Mouse (Mus musculus): ENCODE results near the gene Pth1r. TPM values are rescaled to one million over a fixed set of nuclear protein-coding genes. Genes with fewer than 3 reads are reported as not detected.

Gene Pth1r
- polyA plus RNA-seq (2014; fragmentation: Nextera tagmentation; extraction: Ambion mirVana), result 19.0 and 19.8 TPM in 2 replicates

DNA sequence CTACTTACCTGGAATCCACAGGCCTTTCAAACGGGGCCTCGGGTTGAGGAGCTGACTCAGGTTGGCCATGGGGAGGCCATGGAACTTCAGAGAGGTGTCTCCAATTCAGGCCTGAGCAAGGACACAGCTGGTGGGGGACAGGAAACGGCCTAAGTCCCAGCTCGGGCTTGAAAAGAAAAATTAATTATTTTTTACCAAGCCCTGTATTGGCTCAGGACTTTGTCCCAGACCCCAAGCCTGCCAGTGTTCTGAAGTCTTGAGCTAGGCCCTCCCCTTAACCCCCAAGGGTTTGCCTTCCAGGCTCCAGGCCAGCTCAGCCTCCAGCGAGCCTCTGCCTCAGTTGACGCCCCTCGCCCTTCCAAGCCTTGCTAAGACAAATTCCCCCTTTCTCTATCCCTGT is at the start of gene Pth1r:
Gene Pth1r (minus strand): TSS at position 185 of the 400 bp plus-strand sequence.
- H3K4me3 ChIP-seq (ENCODE audit: low read depth, low read length), result no peak within 1 kb of the TSS
- H3K4me1 ChIP-seq (ENCODE audit: control insufficient read depth, insufficient read depth, low read length), result peaks cover 9% of the 10 kb centered on the region; the same call in 1 of the 2 replicates
- no peak within 1 kb of the TSS for H3K27ac ChIP-seq (ENCODE audit: low read length)

GRCm38 (mm10) chr9:110790462-110790861 is 43.5 kb upstream of the Pth1r start:
- no peak overlapping the region for H3K9ac ChIP-seq (replicated peaks; ENCODE audit: low read depth, low read length)
- no peaks in the 10 kb centered on the region for H3K27me3 ChIP-seq (ENCODE audit: control insufficient read depth, insufficient read depth, low read length)
- no peak overlapping the region for H3K27ac ChIP-seq (ENCODE audit: low read length)
- H3K4me3 ChIP-seq (ENCODE audit: low read depth, low read length), result no peak overlapping the region
- H3K9me3 ChIP-seq (ENCODE audit: control insufficient read depth, low read depth, low read length), result no peaks in the 10 kb centered on the region
- no peaks in the 10 kb centered on the region for H3K36me3 ChIP-seq (ENCODE audit: control insufficient read depth, insufficient read depth, low read length)
- no peak overlapping the region for H3K4me2 ChIP-seq (replicated peaks; ENCODE audit: low read depth, low read length)
- WGBS, result 72% methylated on average over 4 of the region's 4 CpGs
- H3K4me1 ChIP-seq (ENCODE audit: control insufficient read depth, insufficient read depth, low read length), result no peaks in the 10 kb centered on the region
- ATAC-seq (ENCODE audit: insufficient number of reproducible peaks, insufficient read depth, low FRiP score, low read depth), result no peak

More for the DNA sequence above, at the start of gene Pth1r:
- peaks cover 12% of the 10 kb centered on the region; the same call in 1 of the 2 replicates for H3K27me3 ChIP-seq (ENCODE audit: control insufficient read depth, insufficient read depth, low read length)
- no peak within 1 kb of the TSS for H3K9ac ChIP-seq (replicated peaks; ENCODE audit: low read depth, low read length)
- H3K9me3 ChIP-seq (ENCODE audit: control insufficient read depth, low read depth, low read length), result no peaks in the 10 kb centered on the region
- WGBS, result 58% methylated on average over 7 of the region's 7 CpGs
- no peak for ATAC-seq (ENCODE audit: insufficient number of reproducible peaks, insufficient read depth, low FRiP score, low read depth)
- H3K36me3 ChIP-seq (ENCODE audit: control insufficient read depth, insufficient read depth, low read length), result no peaks in the 10 kb centered on the region
- no peak within 1 kb of the TSS for H3K4me2 ChIP-seq (replicated peaks; ENCODE audit: low read depth, low read length)

- H3K27me3 ChIP-seq (ENCODE audit: control insufficient read depth, insufficient read depth, low read length), result no peaks in the 10 kb centered on the region
- 90% methylated on average over 3 of the region's 3 CpGs for WGBS
These were observed 41.2 kb upstream of the Pth1r start for GRCm38 (mm10) chr9:110788169-110788568.

DNA sequence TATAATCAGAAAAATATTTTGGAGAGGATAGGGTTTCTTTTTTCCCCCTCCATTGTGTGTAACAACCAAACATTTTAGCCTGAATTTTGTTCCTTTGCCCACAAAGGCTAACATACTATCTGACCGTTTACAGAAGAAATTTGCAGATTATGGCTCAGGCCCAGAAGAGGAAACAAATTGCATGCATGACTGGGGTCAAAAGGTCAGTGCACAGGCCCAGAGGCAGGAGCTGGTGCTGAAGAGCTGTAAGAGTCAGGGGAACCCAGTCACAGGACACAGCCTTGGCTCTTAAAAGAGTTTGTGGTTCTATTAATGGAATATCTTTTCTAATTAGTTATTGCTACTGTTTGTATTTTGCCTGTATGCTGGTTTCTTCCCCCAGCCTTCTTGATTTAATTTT is 36.7 kb upstream of the Pth1r start:
- Histone ChIP-seq H3K4me1 (ENCODE audit: control insufficient read depth, insufficient read depth, low read length) (peaks cover 5% of the 10 kb centered on the region; the same call in 1 of the 2 replicates), H3K4me3 (ENCODE audit: low read depth, low read length) (no peak overlapping the region), H3K36me3 (ENCODE audit: control insufficient read depth, insufficient read depth, low read length) (no peaks in the 10 kb centered on the region), H3K9ac (replicated peaks; ENCODE audit: low read depth, low read length) (no peak overlapping the region), H3K9me3 (ENCODE audit: control insufficient read depth, low read depth, low read length) (no peaks in the 10 kb centered on the region), H3K4me2 (replicated peaks; ENCODE audit: low read depth, low read length) (no peak overlapping the region), H3K27me3 (ENCODE audit: control insufficient read depth, insufficient read depth, low read length) (no peaks in the 10 kb centered on the region), H3K27ac (ENCODE audit: low read length) (no peak overlapping the region)
- no peak for ATAC-seq (ENCODE audit: insufficient number of reproducible peaks, insufficient read depth, low FRiP score, low read depth)
- WGBS, result 11% methylated on average over 1 of the region's 1 CpGs

More at GRCm38 (mm10) chr9:110788169-110788568, 41.2 kb upstream of the Pth1r start:
- no peaks in the 10 kb centered on the region for H3K36me3 ChIP-seq (ENCODE audit: control insufficient read depth, insufficient read depth, low read length)
- no peak overlapping the region for H3K9ac ChIP-seq (replicated peaks; ENCODE audit: low read depth, low read length)
- H3K9me3 ChIP-seq (ENCODE audit: control insufficient read depth, low read depth, low read length), result no peaks in the 10 kb centered on the region
- no peak for ATAC-seq (ENCODE audit: insufficient number of reproducible peaks, insufficient read depth, low FRiP score, low read depth)
- H3K4me1 ChIP-seq (ENCODE audit: control insufficient read depth, insufficient read depth, low read length), result no peaks in the 10 kb centered on the region
- H3K4me3 ChIP-seq (ENCODE audit: low read depth, low read length), result no peak overlapping the region
- no peak overlapping the region for H3K4me2 ChIP-seq (replicated peaks; ENCODE audit: low read depth, low read length)
- H3K27ac ChIP-seq (ENCODE audit: low read length), result no peak overlapping the region

- Histone ChIP-seq H3K9ac (replicated peaks; ENCODE audit: low read depth, low read length) (peak overlapping the region; percentile 45), H3K4me1 (ENCODE audit: control insufficient read depth, insufficient read depth, low read length) (peaks cover 5% of the 10 kb centered on the region; the same call in 1 of the 2 replicates), H3K4me2 (replicated peaks; ENCODE audit: low read depth, low read length) (peak overlapping the region; percentile 68), H3K36me3 (ENCODE audit: control insufficient read depth, insufficient read depth, low read length) (no peaks in the 10 kb centered on the region), H3K27me3 (ENCODE audit: control insufficient read depth, insufficient read depth, low read length) (no peaks in the 10 kb centered on the region), H3K9me3 (ENCODE audit: control insufficient read depth, low read depth, low read length) (no peaks in the 10 kb centered on the region), H3K4me3 (ENCODE audit: low read depth, low read length) (peak overlapping the region; percentile 40), H3K27ac (ENCODE audit: low read length) (no peak overlapping the region)
- peak; percentile 70 for ATAC-seq (ENCODE audit: insufficient number of reproducible peaks, insufficient read depth, low FRiP score, low read depth)
- under 1% methylated on average over 23 of the region's 23 CpGs for WGBS
These were observed 34.8 kb upstream of the Pth1r start for GRCm38 (mm10) chr9:110781731-110782130.

GRCm38 (mm10) chr9:110781256-110781721 is 34.3 kb upstream of the Pth1r start:
- peak overlapping the region; percentile 68 for H3K4me2 ChIP-seq (replicated peaks; ENCODE audit: low read depth, low read length)
- ATAC-seq (ENCODE audit: insufficient number of reproducible peaks, insufficient read depth, low FRiP score, low read depth), result peak; percentile 92
- H3K4me1 ChIP-seq (ENCODE audit: control insufficient read depth, insufficient read depth, low read length), result peaks cover 5% of the 10 kb centered on the region; the same call in 1 of the 2 replicates
- H3K27me3 ChIP-seq (ENCODE audit: control insufficient read depth, insufficient read depth, low read length), result no peaks in the 10 kb centered on the region
- no peak overlapping the region for H3K27ac ChIP-seq (ENCODE audit: low read length)
- no peaks in the 10 kb centered on the region for H3K36me3 ChIP-seq (ENCODE audit: control insufficient read depth, insufficient read depth, low read length)
- under 1% methylated on average over 43 of the region's 43 CpGs for WGBS
- peak overlapping the region; percentile 45 for H3K9ac ChIP-seq (replicated peaks; ENCODE audit: low read depth, low read length)
- no peaks in the 10 kb centered on the region for H3K9me3 ChIP-seq (ENCODE audit: control insufficient read depth, low read depth, low read length)
- H3K4me3 ChIP-seq (ENCODE audit: low read depth, low read length), result peak overlapping the region; percentile 40

DNA sequence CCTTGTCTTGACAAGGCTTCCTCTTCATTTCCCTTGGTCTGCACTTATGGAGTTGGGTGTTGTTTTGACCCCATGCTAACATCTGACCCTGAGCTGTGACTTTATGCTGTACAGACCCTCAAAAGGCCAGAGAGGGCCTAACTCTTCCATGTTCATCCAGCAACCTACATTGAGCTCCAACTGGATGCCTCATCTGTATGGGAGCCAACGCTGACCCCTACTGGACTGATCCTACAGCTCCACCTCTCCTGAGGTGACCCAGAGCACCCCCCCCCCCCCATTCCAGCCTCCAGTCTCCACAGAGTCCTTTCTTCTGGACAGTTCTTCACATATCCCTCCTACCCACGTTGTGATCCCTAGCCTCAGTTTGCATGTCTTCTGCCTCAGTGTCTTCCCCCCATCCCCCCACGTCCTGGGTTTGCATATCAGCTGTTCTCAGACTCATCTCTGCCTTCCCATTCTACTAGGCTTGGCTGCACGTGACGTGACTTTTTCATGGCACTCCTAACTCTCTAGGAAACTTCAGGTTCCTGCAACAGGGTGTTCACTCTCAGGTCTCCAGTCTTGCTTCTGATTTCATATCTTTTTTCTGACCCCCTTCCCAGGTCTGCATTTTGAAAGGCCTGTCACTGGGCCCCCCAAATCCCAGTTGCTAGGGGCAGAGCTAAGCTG is 32.4 kb upstream of the Pth1r start:
- no peak overlapping the region for H3K9ac ChIP-seq (replicated peaks; ENCODE audit: low read depth, low read length)
- peaks cover 7% of the 10 kb centered on the region; the same call in 1 of the 2 replicates for H3K4me1 ChIP-seq (ENCODE audit: control insufficient read depth, insufficient read depth, low read length)
- 71% methylated on average over 5 of the region's 5 CpGs for WGBS
- no peak overlapping the region for H3K4me2 ChIP-seq (replicated peaks; ENCODE audit: low read depth, low read length)
- H3K27ac ChIP-seq (ENCODE audit: low read length), result no peak overlapping the region
- no peaks in the 10 kb centered on the region for H3K36me3 ChIP-seq (ENCODE audit: control insufficient read depth, insufficient read depth, low read length)
- no peaks in the 10 kb centered on the region for H3K9me3 ChIP-seq (ENCODE audit: control insufficient read depth, low read depth, low read length)
- ATAC-seq (ENCODE audit: insufficient number of reproducible peaks, insufficient read depth, low FRiP score, low read depth), result no peak
- H3K4me3 ChIP-seq (ENCODE audit: low read depth, low read length), result no peak overlapping the region
- no peaks in the 10 kb centered on the region for H3K27me3 ChIP-seq (ENCODE audit: control insufficient read depth, insufficient read depth, low read length)

GRCm38 (mm10) chr9:110778559-110778958 is 31.6 kb upstream of the Pth1r start:
- peaks cover 7% of the 10 kb centered on the region; the same call in 1 of the 2 replicates for H3K4me1 ChIP-seq (ENCODE audit: control insufficient read depth, insufficient read depth, low read length)
- H3K9me3 ChIP-seq (ENCODE audit: control insufficient read depth, low read depth, low read length), result no peaks in the 10 kb centered on the region
- no peaks in the 10 kb centered on the region for H3K36me3 ChIP-seq (ENCODE audit: control insufficient read depth, insufficient read depth, low read length)
- no peak overlapping the region for H3K9ac ChIP-seq (replicated peaks; ENCODE audit: low read depth, low read length)
- WGBS, result 82% methylated on average over 7 of the region's 7 CpGs
- no peak overlapping the region for H3K27ac ChIP-seq (ENCODE audit: low read length)
- no peak overlapping the region for H3K4me2 ChIP-seq (replicated peaks; ENCODE audit: low read depth, low read length)
- H3K4me3 ChIP-seq (ENCODE audit: low read depth, low read length), result no peak overlapping the region
- ATAC-seq (ENCODE audit: insufficient number of reproducible peaks, insufficient read depth, low FRiP score, low read depth), result no peak
- H3K27me3 ChIP-seq (ENCODE audit: control insufficient read depth, insufficient read depth, low read length), result no peaks in the 10 kb centered on the region

Measured in stomach, embryonic 14.5 days (tissue).